Mouse (Mus musculus) kidney, adult 2 months (tissue): ENCODE results near the gene Samd13.

Source experiments
- CTCF ChIP-seq: fragments of 200-500 bp; conservative IDR thresholded peaks from 2 replicates; pipeline ENCODE4 v1.5.1; 2011; ENCODE audit warnings: low read depth, mild to moderate bottlenecking, control low read depth, low read length, moderate library complexity, mixed read lengths; ENCODE audit not compliant: insufficient read depth, insufficient read length
- POLR2A ChIP-seq: fragments of 200-500 bp; IDR thresholded peaks from one replicate; pipeline ENCODE4 v1.6.1; 2011; ENCODE audit warnings: low read depth, low read length, control low read depth

DNA sequence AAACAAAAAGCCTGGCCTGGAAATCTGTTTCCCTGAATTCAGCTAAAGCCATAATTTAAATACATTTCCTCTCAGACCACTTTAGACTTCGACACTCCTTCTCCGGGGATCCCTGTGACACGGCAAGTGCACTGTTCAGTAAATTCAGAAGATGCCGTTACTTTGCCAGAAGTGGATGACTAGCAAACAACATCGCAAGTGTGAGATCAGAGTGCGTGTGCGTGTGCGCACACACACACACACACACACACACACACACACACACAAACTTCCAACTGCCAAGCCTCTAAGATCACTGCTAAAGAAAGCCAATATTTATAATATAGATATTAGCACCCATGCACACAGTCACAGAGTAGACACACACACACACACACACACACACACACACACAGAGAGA, 3.7 kb downstream of the Samd13 start:
- TF ChIP-seq CTCF, result no peak
- no peak for TF ChIP-seq POLR2A
